Mouse (Mus musculus): ENCODE measurements at regions not wholly inside any gene's neighbourhood (a gene's known extent, or its start where the extent isn't known, plus 50 kb on each side); places are given as distances from the start of the nearest gene placed in this dataset.

DNA sequence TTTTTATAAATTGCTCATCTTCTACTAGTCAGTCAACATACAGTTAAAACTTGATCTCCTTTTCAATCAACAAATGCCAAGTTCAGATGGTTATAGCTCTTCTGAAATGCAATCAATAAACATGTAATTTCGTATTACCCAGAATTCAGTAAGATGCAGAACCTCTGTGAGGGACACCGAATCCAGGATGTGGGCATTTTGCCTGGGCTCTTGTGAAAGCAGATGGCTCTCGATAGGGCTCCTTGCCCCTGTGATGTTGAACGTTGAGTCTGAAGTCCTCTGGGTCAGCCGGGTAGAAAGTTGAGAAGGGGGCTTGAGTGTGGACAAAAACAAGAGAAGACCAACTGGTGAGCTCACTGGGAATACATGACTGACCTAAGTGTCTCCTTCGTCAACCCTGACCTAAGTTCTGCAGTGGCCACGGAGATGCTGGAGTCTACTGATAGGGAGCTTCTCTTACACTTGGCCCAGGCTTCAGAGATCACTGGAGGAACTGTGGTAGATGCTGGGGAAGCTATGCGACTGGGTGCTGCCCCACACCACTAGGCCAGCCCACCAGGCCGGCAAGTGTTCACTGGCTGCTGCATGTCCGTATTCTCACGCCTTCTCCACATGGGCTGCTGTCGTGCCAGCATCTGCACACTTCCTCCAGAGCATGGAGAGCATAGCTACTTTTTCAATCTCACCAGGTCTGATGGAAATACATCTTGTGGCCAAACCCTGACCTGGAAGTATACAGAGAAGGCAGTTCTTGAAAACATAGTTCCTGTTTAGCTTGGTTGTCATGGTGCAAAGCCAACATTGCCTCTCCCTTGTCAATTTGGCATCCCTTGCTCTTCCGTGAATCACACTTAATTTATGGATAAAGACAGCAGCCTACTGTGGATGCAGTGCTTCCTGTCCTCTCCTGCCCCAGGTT lies 122.5 kb downstream of the Cd24a start:
- H3K9me3 ChIP-seq, result no peaks in the 10 kb centered on the region
- 91% methylated on average over 13 of the region's 13 CpGs for WGBS

DNA sequence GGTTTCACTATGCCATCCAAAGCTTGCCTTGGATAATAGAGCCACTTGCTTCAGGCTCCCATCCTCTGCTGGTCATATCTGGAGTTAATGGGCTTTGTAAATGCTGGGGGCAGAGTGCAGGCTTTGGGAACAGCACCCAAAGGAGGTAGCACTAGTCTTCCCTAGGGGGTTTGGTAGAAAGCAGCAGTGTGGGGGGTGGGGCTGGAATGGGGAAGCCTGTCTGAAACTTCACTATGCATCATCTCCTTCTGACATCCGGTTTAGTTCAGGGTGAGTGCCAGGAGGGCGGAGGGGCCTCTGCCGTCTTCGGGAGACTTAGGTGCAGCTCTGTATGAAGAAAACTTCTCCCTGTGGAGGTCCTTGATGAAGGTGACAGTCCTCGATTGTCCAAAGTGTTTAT lies 124.8 kb downstream of the Cd24a start:
- no peak overlapping the region for H3K4me2 ChIP-seq
- H3K36me3 ChIP-seq, result no peaks in the 10 kb centered on the region
- WGBS, result 87% methylated on average over 5 of the region's 5 CpGs
- no peak for ATAC-seq (ENCODE audit: insufficient number of reproducible peaks, insufficient read depth, low FRiP score, low TSS enrichment, low read depth)
- no peak overlapping the region for H3K9ac ChIP-seq (replicated peaks)
- peaks cover 5% of the 10 kb centered on the region; the same call in 1 of the 2 replicates for H3K27me3 ChIP-seq
- H3K9me3 ChIP-seq, result no peaks in the 10 kb centered on the region
- H3K4me3 ChIP-seq (replicated peaks), result no peak overlapping the region
- peaks cover 23% of the 10 kb centered on the region for H3K4me1 ChIP-seq (replicated peaks)
- no peak overlapping the region for H3K27ac ChIP-seq

More for the DNA sequence above, 122.5 kb downstream of the Cd24a start:
- peaks cover 6% of the 10 kb centered on the region; the same call in 1 of the 2 replicates for H3K4me1 ChIP-seq (replicated peaks)
- H3K27me3 ChIP-seq, result no peaks in the 10 kb centered on the region
- H3K4me2 ChIP-seq, result no peak overlapping the region
- H3K9ac ChIP-seq (replicated peaks), result no peak overlapping the region
- ATAC-seq (ENCODE audit: insufficient number of reproducible peaks, insufficient read depth, low FRiP score, low TSS enrichment, low read depth), result no peak
- no peak overlapping the region for H3K4me3 ChIP-seq (replicated peaks)
- no peak overlapping the region for H3K27ac ChIP-seq
- H3K36me3 ChIP-seq, result no peaks in the 10 kb centered on the region

DNA sequence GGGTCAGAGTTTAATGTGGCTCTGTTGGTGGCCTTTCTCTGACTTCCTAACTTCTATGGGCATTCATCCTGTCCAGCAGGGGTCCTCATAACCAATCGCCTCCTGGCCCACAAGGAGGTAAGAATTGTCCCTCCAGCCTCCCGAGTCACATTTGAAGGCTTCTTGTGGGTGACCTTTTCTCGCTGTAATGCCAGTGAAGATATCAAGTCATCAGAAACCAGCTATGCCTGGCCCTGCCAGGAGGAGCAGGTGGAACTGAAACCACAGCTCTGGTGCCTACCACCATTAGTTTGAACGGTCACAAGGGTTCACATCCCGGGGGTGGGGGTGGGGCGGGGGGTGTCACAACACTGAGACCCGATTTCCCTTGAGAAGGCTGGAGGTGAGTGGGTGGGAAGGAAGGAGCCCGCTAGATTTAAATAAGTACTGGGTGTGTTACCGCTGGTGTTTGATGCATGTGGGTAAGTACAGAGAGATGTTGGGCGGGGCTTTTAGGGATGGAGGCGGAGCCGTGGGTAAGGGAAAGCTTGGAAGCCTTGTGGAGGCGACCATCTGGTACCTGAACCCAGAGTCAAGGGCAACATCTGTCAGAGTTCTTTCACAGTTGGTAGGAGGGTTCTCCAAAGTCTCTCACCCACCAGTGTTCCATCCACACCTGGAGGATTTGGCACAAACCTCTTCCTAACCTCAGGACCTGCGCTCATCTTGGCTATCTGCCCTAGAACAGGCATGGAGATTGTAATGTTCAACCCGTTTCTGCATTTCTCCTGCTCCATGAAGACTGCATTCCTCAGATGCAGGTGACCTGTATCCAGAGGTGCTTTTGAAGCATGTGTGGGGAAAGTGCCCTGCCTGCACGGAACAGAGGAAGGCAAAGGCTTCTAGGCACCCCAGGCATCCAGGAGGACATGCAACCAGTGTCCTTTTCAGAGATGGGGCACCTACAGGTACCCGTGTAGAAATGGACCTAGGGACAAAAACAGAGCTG lies 128.2 kb downstream of the Cd24a start:
- 55% methylated on average over 17 of the region's 17 CpGs for WGBS
- Histone ChIP-seq H3K4me2 (no peak overlapping the region), H3K9ac (replicated peaks) (no peak overlapping the region), H3K4me3 (replicated peaks) (no peak overlapping the region), H3K27me3 (peaks cover 5% of the 10 kb centered on the region; the same call in 1 of the 2 replicates), H3K36me3 (no peaks in the 10 kb centered on the region), H3K4me1 (replicated peaks) (peaks cover 26% of the 10 kb centered on the region), H3K9me3 (no peaks in the 10 kb centered on the region), H3K27ac (no peak overlapping the region)
- no peak for ATAC-seq (ENCODE audit: insufficient number of reproducible peaks, insufficient read depth, low FRiP score, low TSS enrichment, low read depth)

DNA sequence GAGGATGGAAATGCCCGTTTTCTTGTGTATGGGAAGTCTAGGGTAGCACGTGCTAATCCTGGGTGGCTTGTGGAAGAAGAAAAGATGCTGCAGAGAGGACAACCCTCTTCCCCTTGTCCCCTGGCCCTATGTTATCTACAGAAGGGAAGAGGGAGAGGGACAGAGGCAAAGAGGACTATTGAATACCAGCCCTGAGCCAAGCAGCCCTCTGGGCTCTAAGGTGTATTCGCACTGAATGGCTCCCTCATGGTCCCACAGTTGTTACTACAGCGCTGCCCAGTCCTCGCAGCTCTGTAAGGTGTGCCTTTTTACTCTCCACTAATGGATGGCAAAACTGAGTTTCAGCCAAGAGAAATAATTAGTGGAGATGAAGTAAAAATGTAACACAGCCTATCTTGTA lies 128.9 kb downstream of the Cd24a start:
- Histone ChIP-seq H3K4me2 (no peak overlapping the region), H3K27ac (no peak overlapping the region), H3K27me3 (peaks cover 5% of the 10 kb centered on the region; the same call in 1 of the 2 replicates), H3K9me3 (no peaks in the 10 kb centered on the region), H3K9ac (replicated peaks) (no peak overlapping the region), H3K4me3 (replicated peaks) (no peak overlapping the region), H3K36me3 (no peaks in the 10 kb centered on the region), H3K4me1 (replicated peaks) (peaks cover 26% of the 10 kb centered on the region)
- WGBS, result 74% methylated on average over 5 of the region's 5 CpGs
- ATAC-seq (ENCODE audit: insufficient number of reproducible peaks, insufficient read depth, low FRiP score, low TSS enrichment, low read depth), result no peak

DNA sequence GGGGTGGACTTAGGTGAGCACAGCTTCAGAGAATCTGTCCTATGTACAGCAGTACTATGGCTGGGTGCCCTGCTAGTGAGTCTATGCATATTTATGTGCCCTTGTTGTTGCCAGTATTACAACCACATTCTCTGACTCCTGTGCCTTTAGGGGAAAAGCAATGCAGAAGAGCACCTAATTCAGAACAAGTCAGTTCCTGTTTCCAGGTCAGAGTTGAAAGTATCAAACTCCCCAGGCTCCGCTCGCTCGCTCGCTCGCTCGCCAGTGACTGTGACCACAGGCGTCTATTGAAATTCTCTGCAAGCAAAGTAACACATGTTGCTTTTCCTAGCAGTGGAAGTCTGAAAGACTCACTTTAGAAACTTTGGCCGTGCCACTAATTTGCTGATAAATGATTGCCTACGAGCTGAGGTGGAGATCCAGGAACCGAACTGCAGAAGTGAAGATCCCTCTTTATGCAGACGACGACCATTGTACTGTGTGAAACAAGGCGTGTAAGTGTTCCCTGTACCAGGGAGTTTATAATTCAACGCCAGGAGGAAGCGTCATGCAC lies 129.8 kb downstream of the Cd24a start:
- Histone ChIP-seq H3K9ac (replicated peaks) (no peak overlapping the region), H3K9me3 (no peaks in the 10 kb centered on the region), H3K4me2 (no peak overlapping the region), H3K27me3 (peaks cover 5% of the 10 kb centered on the region; the same call in 1 of the 2 replicates), H3K4me3 (replicated peaks) (no peak overlapping the region), H3K36me3 (no peaks in the 10 kb centered on the region), H3K4me1 (replicated peaks) (peaks cover 26% of the 10 kb centered on the region), H3K27ac (no peak overlapping the region; the same call in 1 of the 2 replicates)
- WGBS, result 63% methylated on average over 15 of the region's 15 CpGs
- no peak for ATAC-seq (ENCODE audit: insufficient number of reproducible peaks, insufficient read depth, low FRiP score, low TSS enrichment, low read depth)

DNA sequence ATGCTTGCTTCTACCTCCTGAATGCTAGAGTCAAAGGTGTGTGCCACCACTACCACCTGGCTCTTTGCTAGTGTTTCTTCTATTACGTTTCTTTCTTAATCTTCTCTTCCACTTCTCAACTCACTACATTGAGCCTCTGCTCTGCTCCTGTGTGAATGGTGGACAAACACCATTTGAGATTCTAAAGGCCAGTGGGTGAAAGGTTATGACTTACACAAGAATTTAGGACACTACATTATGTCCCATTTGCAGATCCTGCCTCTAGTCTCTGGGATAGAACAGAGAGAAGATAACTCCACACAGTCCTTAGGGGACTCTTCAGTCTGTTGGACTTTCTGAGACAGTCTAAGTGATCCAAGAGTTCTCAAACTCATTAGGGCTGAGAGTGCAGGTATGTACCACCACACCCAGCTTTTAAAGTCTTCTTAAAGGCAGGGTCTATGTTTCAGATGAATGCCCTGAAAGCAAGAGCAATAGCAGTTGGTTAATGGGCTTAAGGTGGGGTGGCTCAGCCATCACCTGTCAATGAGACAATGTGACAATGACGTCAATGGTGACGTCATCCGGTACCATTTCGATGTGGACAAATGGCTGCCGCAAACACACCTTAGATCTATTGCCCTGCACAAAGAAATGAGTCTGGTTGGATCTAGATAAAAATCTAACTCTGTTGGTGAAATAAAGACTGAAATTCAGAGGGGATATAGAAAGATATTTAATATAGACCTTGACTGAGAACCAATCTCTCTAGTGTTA lies 131.4 kb downstream of the Cd24a start:
- Histone ChIP-seq H3K36me3 (no peaks in the 10 kb centered on the region), H3K4me3 (replicated peaks) (no peak overlapping the region), H3K27me3 (peaks cover 5% of the 10 kb centered on the region; the same call in 1 of the 2 replicates), H3K27ac (no peak overlapping the region), H3K4me1 (replicated peaks) (peaks cover 26% of the 10 kb centered on the region), H3K9ac (replicated peaks) (no peak overlapping the region), H3K4me2 (no peak overlapping the region), H3K9me3 (no peaks in the 10 kb centered on the region)
- no peak for ATAC-seq (ENCODE audit: insufficient number of reproducible peaks, insufficient read depth, low FRiP score, low TSS enrichment, low read depth)
- WGBS, result 94% methylated on average over 6 of the region's 6 CpGs

DNA sequence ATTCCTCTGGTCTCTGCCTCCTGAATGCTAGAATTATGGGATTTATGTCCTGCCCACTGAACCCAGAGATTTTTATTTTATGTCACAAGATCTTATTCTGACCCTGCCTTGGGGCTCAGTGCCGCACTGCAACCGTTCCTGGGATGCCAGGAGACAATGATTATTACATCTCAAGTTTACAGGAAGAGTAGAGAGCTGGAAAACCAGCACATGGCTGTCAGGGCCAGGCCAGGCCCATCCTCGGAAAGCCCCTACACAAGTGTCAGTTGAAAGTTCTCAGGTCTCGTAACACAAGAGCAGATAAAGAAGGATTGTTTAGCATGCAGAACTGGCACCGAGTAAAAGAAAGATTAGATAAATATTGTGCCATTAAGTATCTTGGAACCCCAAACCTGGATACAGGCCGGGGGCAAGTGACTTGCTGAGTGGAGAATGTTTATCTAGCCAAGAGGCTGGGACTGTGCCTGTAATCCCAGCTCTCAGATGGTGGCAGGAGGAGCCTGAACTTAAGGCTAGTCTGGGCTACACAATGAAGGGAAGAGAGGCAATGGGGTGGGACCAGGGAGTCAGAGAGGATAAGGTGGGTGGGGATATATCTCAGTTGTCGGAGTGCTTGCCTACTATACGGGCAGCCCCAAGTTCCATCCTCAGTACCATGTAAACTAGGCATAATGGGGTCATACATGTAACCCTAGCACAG lies 132.3 kb downstream of the Cd24a start:
- Histone ChIP-seq H3K27ac (no peak overlapping the region), H3K36me3 (no peaks in the 10 kb centered on the region), H3K4me2 (no peak overlapping the region), H3K27me3 (peaks cover 5% of the 10 kb centered on the region; the same call in 1 of the 2 replicates), H3K4me1 (replicated peaks) (peaks cover 23% of the 10 kb centered on the region), H3K4me3 (replicated peaks) (no peak overlapping the region), H3K9ac (replicated peaks) (no peak overlapping the region), H3K9me3 (no peaks in the 10 kb centered on the region)
- ATAC-seq (ENCODE audit: insufficient number of reproducible peaks, insufficient read depth, low FRiP score, low TSS enrichment, low read depth), result no peak
- 86% methylated on average over 8 of the region's 8 CpGs for WGBS

DNA sequence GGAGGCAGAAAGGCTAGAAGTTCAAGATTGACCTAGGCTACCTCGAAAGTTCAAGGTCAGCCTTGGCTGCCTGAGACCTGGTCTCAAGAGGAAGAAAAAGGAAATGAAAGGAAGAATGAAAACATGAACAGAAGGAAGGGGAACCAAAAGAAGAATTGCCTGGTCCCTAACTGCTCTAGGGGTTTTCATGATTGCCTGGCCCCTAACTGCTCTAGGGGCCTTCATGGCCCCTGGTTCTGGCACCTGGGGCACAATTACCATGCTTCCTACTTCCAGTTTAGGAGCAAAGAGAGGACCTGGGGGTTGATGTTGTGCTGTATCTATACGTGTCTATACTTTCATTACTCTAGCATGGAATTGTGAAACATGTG lies 132.8 kb downstream of the Cd24a start:
- no peak overlapping the region for H3K4me3 ChIP-seq (replicated peaks)
- H3K4me2 ChIP-seq, result no peak overlapping the region
- WGBS, result 92% methylated on average over 2 of the region's 2 CpGs
- ATAC-seq (ENCODE audit: insufficient number of reproducible peaks, insufficient read depth, low FRiP score, low TSS enrichment, low read depth), result no peak
- H3K9ac ChIP-seq (replicated peaks), result no peak overlapping the region
- no peaks in the 10 kb centered on the region for H3K36me3 ChIP-seq
- H3K27ac ChIP-seq, result no peak overlapping the region
- no peaks in the 10 kb centered on the region for H3K9me3 ChIP-seq
- peaks cover 5% of the 10 kb centered on the region; the same call in 1 of the 2 replicates for H3K27me3 ChIP-seq
- H3K4me1 ChIP-seq (replicated peaks), result peaks cover 19% of the 10 kb centered on the region

DNA sequence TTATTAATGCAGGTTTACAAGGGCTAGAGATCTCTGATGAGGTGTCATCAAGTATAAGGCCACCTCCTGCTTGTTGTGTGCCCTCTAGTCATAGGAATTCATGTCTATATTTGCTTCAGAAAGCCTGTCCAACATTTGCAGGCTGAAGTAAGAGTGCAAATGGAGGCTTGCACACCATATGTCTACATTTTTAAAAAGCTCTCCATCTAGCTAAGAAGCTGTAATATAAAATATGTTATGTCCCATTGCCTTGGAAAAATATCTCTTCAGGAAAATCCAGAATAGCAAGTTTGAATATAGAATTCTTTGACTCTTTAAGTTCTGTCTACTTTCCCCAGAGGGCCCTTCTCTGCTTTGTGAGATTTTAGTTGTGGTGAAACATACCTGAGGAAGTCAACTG lies 134.6 kb downstream of the Cd24a start:
- peaks cover 11% of the 10 kb centered on the region for H3K4me1 ChIP-seq (replicated peaks)
- no peaks in the 10 kb centered on the region for H3K36me3 ChIP-seq
- no peak for ATAC-seq (ENCODE audit: insufficient number of reproducible peaks, insufficient read depth, low FRiP score, low TSS enrichment, low read depth)

DNA sequence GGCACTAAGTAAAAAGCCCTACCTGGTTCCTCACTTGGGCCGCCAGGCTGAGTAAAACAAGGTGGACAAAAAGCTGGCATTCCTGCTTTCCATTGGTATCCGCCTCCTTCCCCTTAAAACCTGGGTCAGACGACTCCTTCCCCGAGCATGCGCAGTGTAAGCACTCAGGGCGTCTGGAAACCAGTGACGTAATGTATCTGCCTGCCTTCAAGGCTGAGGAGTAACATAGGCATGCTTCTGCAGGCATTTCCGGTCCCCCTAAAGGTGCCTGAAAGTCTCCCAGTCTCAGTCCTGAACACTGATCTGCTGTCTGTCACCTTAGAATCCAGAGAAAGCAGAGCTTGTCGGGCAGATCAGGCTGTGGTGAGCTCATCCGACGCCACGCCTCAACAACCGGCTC lies 140.7 kb downstream of the Cd24a start:
- H3K4me1 ChIP-seq (replicated peaks), result peaks cover 43% of the 10 kb centered on the region
- ATAC-seq (ENCODE audit: insufficient number of reproducible peaks, insufficient read depth, low FRiP score, low TSS enrichment, low read depth), result no peak
- H3K27ac ChIP-seq, result peak overlapping the region; percentile 68; the same call in 1 of the 2 replicates
- H3K9ac ChIP-seq (replicated peaks), result no peak overlapping the region
- no peak overlapping the region for H3K4me3 ChIP-seq (replicated peaks)
- no peaks in the 10 kb centered on the region for H3K36me3 ChIP-seq
- H3K9me3 ChIP-seq, result no peaks in the 10 kb centered on the region
- 46% methylated on average over 13 of the region's 13 CpGs for WGBS
- no peak overlapping the region for H3K4me2 ChIP-seq
- no peaks in the 10 kb centered on the region for H3K27me3 ChIP-seq

More for the DNA sequence above, 134.6 kb downstream of the Cd24a start:
- H3K27ac ChIP-seq, result no peak overlapping the region
- no peak overlapping the region for H3K4me3 ChIP-seq (replicated peaks)
- peaks cover 1% of the 10 kb centered on the region; the same call in 1 of the 2 replicates for H3K27me3 ChIP-seq
- H3K9me3 ChIP-seq, result no peaks in the 10 kb centered on the region
- H3K9ac ChIP-seq (replicated peaks), result no peak overlapping the region
- no peak overlapping the region for H3K4me2 ChIP-seq
